Mouse (Mus musculus) CD4-positive, CD25-positive, alpha-beta regulatory T cell, adult 2 months (primary cell): ENCODE results near the gene C1s1.
"Not testable (repeated sequence)": the region's sequence is repeated elsewhere in the genome, so short reads cannot be mapped to it uniquely, and the experiment has no call there.

Source experiments
- DNase-seq: peaks from one replicate; pipeline ENCODE4 v3.0.0-alpha.2; 2012; ENCODE audit warnings: low read depth, low spot score

C1s1 gene

GRCm38 (mm10) chr6:124542284-124542683, at the start of gene C1s1:
Gene C1s1, minus strand, starts transcription at chr6:124542359.
- DNase-seq = peak; percentile 5

DNA sequence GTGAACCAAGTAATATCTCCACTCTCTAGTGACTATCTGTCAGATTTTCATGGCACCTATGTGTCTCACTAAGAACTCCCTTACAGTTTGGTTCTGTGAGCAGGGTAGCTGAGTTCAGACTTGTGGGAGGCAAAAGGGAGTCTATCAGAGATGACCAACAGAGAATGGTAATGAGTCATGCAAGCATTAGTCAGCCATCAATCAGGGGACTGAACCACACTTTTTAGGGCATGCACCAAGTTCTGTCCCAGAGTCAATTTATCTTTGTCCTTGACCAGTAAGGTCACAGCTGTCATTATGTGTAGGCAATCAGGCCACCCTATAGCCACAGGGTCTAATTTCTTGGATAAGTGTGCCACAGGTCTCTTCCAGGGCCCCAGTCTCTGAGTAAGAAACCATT, 46.6 kb upstream of the C1s1 start:
- no peak for DNase-seq

- DNase-seq = no peak
These were observed 44.1 kb upstream of the C1s1 start for GRCm38 (mm10) chr6:124586266-124586665.

DNA sequence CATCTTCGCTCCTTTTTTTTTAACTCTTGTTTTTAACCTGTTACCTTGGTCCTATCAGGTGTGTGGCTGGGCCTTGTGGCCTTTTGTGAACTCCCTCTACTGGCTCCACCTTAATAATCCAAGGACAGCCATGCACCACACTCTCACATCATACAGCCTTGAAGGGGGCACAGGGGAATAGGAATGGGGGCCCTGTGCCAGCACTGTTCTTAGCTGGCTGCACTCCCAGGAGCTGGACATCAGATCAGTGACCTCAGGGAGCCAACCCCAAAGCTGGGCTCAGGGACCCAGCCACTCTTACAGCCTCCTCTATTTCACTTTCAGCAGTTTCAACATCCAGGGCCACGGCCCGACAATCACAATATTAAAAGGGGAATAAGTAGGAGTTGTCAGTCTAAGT, 43.6 kb upstream of the C1s1 start:
- no peak for DNase-seq

DNA sequence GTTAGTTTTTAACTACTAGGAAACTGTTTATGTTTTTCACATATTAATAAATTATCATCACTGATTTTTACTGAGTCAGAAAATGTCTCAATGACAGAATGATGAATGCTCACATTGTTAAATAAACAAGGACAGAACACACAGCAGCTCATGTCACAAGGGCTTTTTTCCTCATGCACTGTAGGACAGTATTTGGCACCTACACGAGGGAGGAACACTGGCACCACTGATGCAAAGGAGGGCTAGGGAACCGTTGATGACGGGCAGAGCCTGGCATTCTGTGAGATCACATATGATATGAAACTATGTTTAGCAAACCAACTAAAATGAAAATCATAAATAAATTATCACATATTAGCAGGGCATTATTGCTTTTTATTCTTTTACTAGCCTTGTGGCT, 42.8 kb upstream of the C1s1 start:
- DNase-seq = no peak

- no peak for DNase-seq
These were observed 40.1 kb upstream of the C1s1 start for GRCm38 (mm10) chr6:124582231-124582630.

DNA sequence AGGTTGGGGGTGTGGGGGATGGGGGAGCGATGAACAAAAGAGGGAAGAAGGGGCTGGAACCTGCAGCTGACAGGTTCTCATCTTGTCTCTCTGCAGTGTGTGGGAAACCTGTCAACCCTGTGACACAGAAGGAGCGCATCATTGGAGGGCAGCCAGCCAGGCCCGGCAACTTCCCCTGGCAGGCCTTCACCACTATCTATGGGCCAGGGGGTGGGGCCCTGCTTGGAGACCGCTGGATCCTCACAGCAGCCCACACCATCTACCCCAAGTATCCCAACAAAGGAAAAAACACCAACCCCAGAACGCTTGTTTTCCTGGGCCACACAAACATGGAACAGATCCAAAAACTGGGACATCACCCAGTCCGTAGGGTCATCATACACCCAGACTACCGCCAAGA, 38.0 kb upstream of the C1s1 start:
- not testable (repeated sequence) for DNase-seq

GRCm38 (mm10) chr6:124575155-124575678, 33.1 kb upstream of the C1s1 start:
- not testable (repeated sequence) for DNase-seq

- peak; percentile 76 for DNase-seq
These were observed 27.9 kb upstream of the C1s1 start, which contains the start of gene C1rb for GRCm38 (mm10) chr6:124570026-124570425. Gene C1rb, plus strand, starts transcription at chr6:124570294.

GRCm38 (mm10) chr6:124561611-124562010, 19.5 kb upstream of the C1s1 start:
- not testable (repeated sequence) for DNase-seq

- DNase-seq = not testable (repeated sequence)
These were observed 19.0 kb upstream of the C1s1 start for GRCm38 (mm10) chr6:124561156-124561555.

DNA sequence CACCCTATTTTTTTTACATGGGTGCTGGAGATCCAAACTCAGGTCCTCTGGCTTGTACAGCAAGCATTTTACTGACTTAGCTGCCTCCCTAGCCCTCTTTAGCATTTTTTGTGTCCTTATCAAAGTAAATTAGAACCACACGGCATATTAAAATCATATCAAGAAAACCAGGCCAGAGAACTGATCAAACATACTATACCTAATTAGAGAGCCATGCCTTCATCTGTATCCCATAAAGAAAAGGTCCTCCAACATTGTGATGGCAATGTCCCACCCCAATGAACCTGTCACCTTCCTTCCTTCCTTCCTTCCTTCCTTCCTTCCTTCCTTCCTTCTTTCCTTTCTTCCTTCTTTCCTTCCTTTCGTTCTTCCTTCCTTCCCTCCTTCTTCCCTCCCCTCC, 13.8 kb upstream of the C1s1 start:
- not testable (repeated sequence) for DNase-seq

GRCm38 (mm10) chr6:124552766-124553165, 10.6 kb upstream of the C1s1 start:
- no peak for DNase-seq

DNA sequence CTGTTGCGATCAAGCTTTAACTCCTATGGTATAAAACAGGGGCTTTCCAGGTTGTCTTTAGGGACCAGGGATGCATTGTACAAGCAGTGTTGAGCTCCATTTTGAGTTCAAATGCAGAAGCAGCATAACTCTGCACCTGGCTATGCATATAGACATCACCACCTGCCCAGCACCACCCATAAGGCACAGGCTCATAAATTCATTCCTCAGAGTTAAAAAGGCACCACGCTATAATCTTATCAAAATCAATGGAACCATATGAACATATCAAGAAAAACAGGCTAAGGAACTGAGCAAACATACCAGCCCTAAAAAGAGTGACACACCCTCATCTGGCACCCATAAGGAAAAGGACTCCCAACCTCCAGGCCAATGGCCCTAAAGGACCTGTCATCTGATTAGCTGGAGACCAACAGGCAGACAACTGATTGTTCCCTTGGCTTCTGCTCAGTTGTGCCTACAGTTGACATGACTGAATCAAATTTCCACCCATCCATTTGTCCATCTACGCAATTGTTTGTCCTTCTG, 6.9 kb upstream of the C1s1 start:
- DNase-seq = no peak

- not testable (repeated sequence) for DNase-seq
These were observed 5.8 kb upstream of the C1s1 start for GRCm38 (mm10) chr6:124547979-124548378.

DNA sequence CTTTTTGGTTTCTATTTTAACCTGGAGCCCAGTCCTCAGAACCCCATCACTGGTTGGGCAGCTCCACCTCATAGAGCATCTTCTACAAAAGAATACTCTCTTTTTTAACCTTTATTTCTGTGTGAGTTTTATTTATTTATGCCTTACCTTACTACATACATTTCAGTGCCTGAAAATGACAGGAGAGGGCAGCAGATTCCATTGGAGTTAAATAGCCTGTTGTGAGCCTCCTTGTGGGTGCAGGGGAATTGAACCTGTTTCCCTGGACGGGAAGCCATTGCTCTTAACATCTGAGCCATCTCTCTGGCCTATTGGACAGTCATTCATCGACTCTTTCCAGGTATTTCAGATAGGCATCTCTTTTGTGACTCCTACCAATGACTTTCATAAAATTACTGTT, 3.3 kb upstream of the C1s1 start:
- no peak for DNase-seq

DNA sequence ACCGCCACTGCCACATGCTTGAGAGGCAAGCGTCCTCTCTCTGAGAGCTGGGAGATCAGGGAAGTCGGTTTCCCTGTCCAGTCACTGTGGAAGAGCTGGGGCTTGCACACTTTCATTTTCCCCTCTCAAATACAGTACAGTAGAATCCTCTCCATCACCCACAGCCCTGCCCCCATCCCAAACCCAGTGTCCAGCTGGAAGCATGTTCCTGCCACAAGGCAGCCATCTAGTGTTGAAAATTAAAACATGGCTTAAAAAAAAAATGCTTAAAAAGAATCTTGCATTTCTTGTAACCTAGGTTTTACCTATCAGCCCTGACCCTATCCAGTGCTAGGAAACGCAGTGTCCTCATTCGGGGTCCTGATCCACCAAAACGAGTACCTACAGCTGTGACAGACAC, 2.3 kb upstream of the C1s1 start:
- no peak for DNase-seq

GRCm38 (mm10) chr6:124541176-124541575, 983 bp downstream of the C1s1 start:
- DNase-seq = not testable (repeated sequence)

DNA sequence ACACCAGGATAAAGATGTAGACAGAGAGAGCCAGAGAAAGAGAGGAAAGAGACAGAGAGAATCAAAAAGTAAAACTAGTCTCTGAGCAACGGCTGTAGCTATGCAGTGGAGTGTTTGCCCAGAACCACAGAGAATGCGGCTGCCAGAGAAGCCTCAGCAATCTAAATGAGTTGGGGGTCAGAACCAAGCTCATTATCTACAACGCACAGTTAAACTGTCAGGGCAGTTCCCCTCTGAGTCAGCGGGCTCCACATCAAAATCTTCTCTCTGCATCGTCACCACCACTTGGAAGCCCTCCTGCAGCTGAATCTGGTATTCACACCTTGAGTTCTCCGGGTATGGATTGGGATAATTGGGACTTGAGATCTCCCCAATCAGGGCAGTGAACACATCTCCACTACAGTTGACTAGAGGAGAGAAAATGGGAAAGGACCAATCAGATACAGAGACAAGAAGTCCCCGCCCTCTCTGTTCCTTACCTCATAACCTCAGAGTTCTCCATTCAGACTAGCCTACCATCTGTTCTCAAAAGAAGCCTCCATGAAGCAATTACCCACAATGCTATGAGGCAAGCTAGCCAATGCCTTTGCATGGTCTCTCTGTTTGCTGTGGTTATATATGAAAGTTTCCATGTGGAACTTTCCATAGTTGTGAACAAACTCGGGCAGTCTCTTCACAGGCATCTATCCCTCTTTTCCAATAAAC, 5.9 kb downstream of the C1s1 start:
- DNase-seq = not testable (repeated sequence)

- no peak for DNase-seq
These were observed 11.1 kb downstream of the C1s1 start for GRCm38 (mm10) chr6:124531077-124531476.

GRCm38 (mm10) chr6:124527881-124528280, 14.3 kb downstream of the C1s1 start:
- DNase-seq = no peak

DNA sequence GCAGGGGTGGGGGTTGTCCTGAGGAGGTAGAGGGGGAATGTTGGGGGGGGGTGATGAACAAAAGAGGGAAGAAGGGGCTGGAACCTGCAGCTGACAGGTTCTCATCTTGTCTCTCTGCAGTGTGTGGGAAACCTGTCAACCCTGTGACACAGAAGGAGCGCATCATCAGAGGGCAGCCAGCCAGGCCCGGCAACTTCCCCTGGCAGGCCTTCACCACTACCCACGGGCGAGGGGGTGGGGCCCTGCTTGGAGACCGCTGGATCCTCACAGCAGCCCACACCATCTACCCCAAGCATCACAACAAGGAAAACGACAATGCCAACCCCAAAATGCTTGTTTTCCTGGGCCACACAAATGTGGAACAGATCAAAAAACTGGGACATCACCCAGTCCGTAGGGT, 20.1 kb downstream of the C1s1 start:
- not testable (repeated sequence) for DNase-seq

DNA sequence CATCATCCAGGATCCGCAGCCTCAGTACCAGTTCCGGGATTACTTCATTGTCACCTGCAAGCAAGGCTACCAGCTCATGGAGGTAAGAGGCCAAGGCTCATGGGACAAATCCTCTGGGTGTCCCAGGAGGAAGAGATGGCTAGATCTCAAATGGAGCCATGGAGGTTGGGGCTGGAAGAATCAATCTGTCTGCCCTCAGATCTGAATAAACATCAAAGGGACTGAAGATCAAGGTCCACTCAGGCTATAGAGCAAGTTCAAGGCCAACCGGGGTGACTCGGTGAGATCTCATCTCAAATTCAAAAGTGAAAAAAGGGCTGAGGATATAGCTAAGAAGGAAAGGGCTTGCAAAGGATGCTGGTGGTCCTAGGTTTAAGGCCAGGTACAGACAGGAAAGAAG, 24.4 kb downstream of the C1s1 start:
- DNase-seq = not testable (repeated sequence)
